Mouse (Mus musculus) C2C12 (cell line): ENCODE measurements around the gene Tenm2.

Source experiments
- CEBPB ChIP-seq: IDR thresholded peaks from one replicate; pipeline ENCODE4 v1.6.1; 2011; ENCODE audit warnings: low read depth, mild to moderate bottlenecking, control low read depth, moderate library complexity
- CTCF ChIP-seq: IDR thresholded peaks from one replicate; pipeline ENCODE4 v1.5.1; 2011; ENCODE audit not compliant: control insufficient read depth, insufficient read depth, insufficient read length
- MYOD1 ChIP-seq: IDR thresholded peaks from one replicate; pipeline ENCODE4 v1.6.1; 2011; ENCODE audit warnings: low read depth; ENCODE audit not compliant: control insufficient read depth, insufficient read length

GRCm38 (mm10) chr11:36549398-36550139, 686.2 kb downstream of the Tenm2 start:
- TF ChIP-seq CTCF (no peak), CEBPB (no peak), MYOD1 (no peak)
